Mouse (Mus musculus): ENCODE measurements around the gene Hoxa10. TPM values are rescaled to one million over a fixed set of nuclear protein-coding genes. Genes with fewer than 3 reads are reported as not detected.

The Hoxa10 gene
- total and polyA plus RNA-seq, 3 experiments: 0.05 TPM; not detected in 2

GRCm38 (mm10) chr6:52220865-52221310 is 19.8 kb downstream of the Hoxa10 start:
- Histone ChIP-seq H3K27me3 (ENCODE audit: insufficient read depth, low read length) (peaks cover 50% of the 10 kb centered on the region), H3K4me3 (ENCODE audit: low read depth, low read length) (no peak overlapping the region), H3K4me1 (ENCODE audit: insufficient read depth, low read depth, low read length) (peaks cover 10% of the 10 kb centered on the region), H3K36me3 (replicated peaks) (no peaks in the 10 kb centered on the region), H3K9me3 (replicated peaks) (peaks cover 9% of the 10 kb centered on the region)
- TF ChIP-seq CTCF (IDR thresholded peaks at IDR 0.05; ENCODE audit: low read depth, low read length) (no peak), GATA2 (IDR thresholded peaks at IDR 0.05; ENCODE audit: borderline replicate concordance, low read depth, low read length) (no peak), TAL1 (conservative IDR thresholded peaks at IDR 0.05; ENCODE audit: low read depth, low read length) (no peak), POLR2AphosphoS5 (IDR thresholded peaks at IDR 0.05; ENCODE audit: insufficient replicate concordance, low read depth, low read length) (no peak), GATA1 (IDR thresholded peaks at IDR 0.05; ENCODE audit: borderline replicate concordance, low read length) (no peak)
- no peak for ATAC-seq (ENCODE audit: extremely low read depth, insufficient number of reproducible peaks, low FRiP score, poor library complexity, severe bottlenecking)
- DNase-seq (ENCODE audit: low spot score): no peak

GRCm38 (mm10) chr6:52220003-52220864 is 20.4 kb downstream of the Hoxa10 start:
- DNase-seq (ENCODE audit: low spot score) (no peak), ATAC-seq (ENCODE audit: extremely low read depth, insufficient number of reproducible peaks, low FRiP score, poor library complexity, severe bottlenecking) (no peak)
- peaks cover 9% of the 10 kb centered on the region for H3K9me3 ChIP-seq (replicated peaks)
- no peaks in the 10 kb centered on the region for H3K36me3 ChIP-seq (replicated peaks)
- TF ChIP-seq CTCF (IDR thresholded peaks at IDR 0.05; ENCODE audit: low read depth, low read length): no peak
- TF ChIP-seq TAL1 (conservative IDR thresholded peaks at IDR 0.05; ENCODE audit: low read depth, low read length): no peak
- TF ChIP-seq GATA1 (IDR thresholded peaks at IDR 0.05; ENCODE audit: borderline replicate concordance, low read length): no peak
- no peak for TF ChIP-seq GATA2 (IDR thresholded peaks at IDR 0.05; ENCODE audit: borderline replicate concordance, low read depth, low read length)
- TF ChIP-seq POLR2AphosphoS5 (IDR thresholded peaks at IDR 0.05; ENCODE audit: insufficient replicate concordance, low read depth, low read length): no peak
- H3K4me1 ChIP-seq (ENCODE audit: insufficient read depth, low read depth, low read length): peaks cover 10% of the 10 kb centered on the region
- peaks cover 48% of the 10 kb centered on the region for H3K27me3 ChIP-seq (ENCODE audit: insufficient read depth, low read length)
- no peak overlapping the region for H3K4me3 ChIP-seq (ENCODE audit: low read depth, low read length)

GRCm38 (mm10) chr6:52219234-52219942 is 21.3 kb downstream of the Hoxa10 start:
- Histone ChIP-seq H3K27me3 (ENCODE audit: insufficient read depth, low read length) (peaks cover 42% of the 10 kb centered on the region), H3K9me3 (replicated peaks) (peaks cover 9% of the 10 kb centered on the region), H3K4me3 (ENCODE audit: low read depth, low read length) (no peak overlapping the region), H3K36me3 (replicated peaks) (no peaks in the 10 kb centered on the region), H3K4me1 (ENCODE audit: insufficient read depth, low read depth, low read length) (peaks cover 10% of the 10 kb centered on the region)
- TF ChIP-seq POLR2AphosphoS5 (IDR thresholded peaks at IDR 0.05; ENCODE audit: insufficient replicate concordance, low read depth, low read length) (no peak), GATA2 (IDR thresholded peaks at IDR 0.05; ENCODE audit: borderline replicate concordance, low read depth, low read length) (no peak), TAL1 (conservative IDR thresholded peaks at IDR 0.05; ENCODE audit: low read depth, low read length) (no peak), GATA1 (IDR thresholded peaks at IDR 0.05; ENCODE audit: borderline replicate concordance, low read length) (no peak), CTCF (IDR thresholded peaks at IDR 0.05; ENCODE audit: low read depth, low read length) (no peak)
- DNase-seq (ENCODE audit: low spot score) (no peak), ATAC-seq (ENCODE audit: extremely low read depth, insufficient number of reproducible peaks, low FRiP score, poor library complexity, severe bottlenecking) (no peak)

- no peak for TF ChIP-seq POLR2AphosphoS5 (IDR thresholded peaks at IDR 0.05; ENCODE audit: insufficient replicate concordance, low read depth, low read length)
- H3K36me3 ChIP-seq (replicated peaks): no peaks in the 10 kb centered on the region
- H3K27me3 ChIP-seq (ENCODE audit: insufficient read depth, low read length): peaks cover 36% of the 10 kb centered on the region
- ATAC-seq (ENCODE audit: extremely low read depth, insufficient number of reproducible peaks, low FRiP score, poor library complexity, severe bottlenecking): no peak
- peaks cover 10% of the 10 kb centered on the region for H3K4me1 ChIP-seq (ENCODE audit: insufficient read depth, low read depth, low read length)
- no peak overlapping the region for H3K4me3 ChIP-seq (ENCODE audit: low read depth, low read length)
- H3K9me3 ChIP-seq (replicated peaks): peaks cover 9% of the 10 kb centered on the region
- DNase-seq (ENCODE audit: low spot score): no peak
These were observed 21.9 kb downstream of the Hoxa10 start for GRCm38 (mm10) chr6:52218643-52219215.

- Histone ChIP-seq H3K36me3 (replicated peaks) (no peaks in the 10 kb centered on the region), H3K4me3 (ENCODE audit: low read depth, low read length) (no peak overlapping the region), H3K4me1 (ENCODE audit: insufficient read depth, low read depth, low read length) (peaks cover 10% of the 10 kb centered on the region), H3K27me3 (ENCODE audit: insufficient read depth, low read length) (peaks cover 42% of the 10 kb centered on the region), H3K9me3 (replicated peaks) (peaks cover 9% of the 10 kb centered on the region)
- DNase-seq (ENCODE audit: low spot score) (no peak), ATAC-seq (ENCODE audit: extremely low read depth, insufficient number of reproducible peaks, low FRiP score, poor library complexity, severe bottlenecking) (no peak)
- TF ChIP-seq POLR2AphosphoS5 (IDR thresholded peaks at IDR 0.05; ENCODE audit: insufficient replicate concordance, low read depth, low read length): no peak
- TF ChIP-seq CTCF (IDR thresholded peaks at IDR 0.05; ENCODE audit: low read depth, low read length): no peak
- no peak for TF ChIP-seq TAL1 (conservative IDR thresholded peaks at IDR 0.05; ENCODE audit: low read depth, low read length)
- TF ChIP-seq GATA1 (IDR thresholded peaks at IDR 0.05; ENCODE audit: borderline replicate concordance, low read length): no peak
These were observed 22.6 kb downstream of the Hoxa10 start for GRCm38 (mm10) chr6:52217895-52218642.

- Histone ChIP-seq H3K4me3 (ENCODE audit: low read depth, low read length) (no peak overlapping the region), H3K36me3 (replicated peaks) (no peaks in the 10 kb centered on the region), H3K27me3 (ENCODE audit: insufficient read depth, low read length) (peaks cover 44% of the 10 kb centered on the region), H3K4me1 (ENCODE audit: insufficient read depth, low read depth, low read length) (peaks cover 10% of the 10 kb centered on the region), H3K9me3 (replicated peaks) (peaks cover 9% of the 10 kb centered on the region)
- DNase-seq (ENCODE audit: low spot score) (no peak), ATAC-seq (ENCODE audit: extremely low read depth, insufficient number of reproducible peaks, low FRiP score, poor library complexity, severe bottlenecking) (no peak)
- no peak for TF ChIP-seq TAL1 (conservative IDR thresholded peaks at IDR 0.05; ENCODE audit: low read depth, low read length)
- no peak for TF ChIP-seq POLR2AphosphoS5 (IDR thresholded peaks at IDR 0.05; ENCODE audit: insufficient replicate concordance, low read depth, low read length)
- no peak for TF ChIP-seq CTCF (IDR thresholded peaks at IDR 0.05; ENCODE audit: low read depth, low read length)
- TF ChIP-seq GATA2 (IDR thresholded peaks at IDR 0.05; ENCODE audit: borderline replicate concordance, low read depth, low read length): no peak
- TF ChIP-seq GATA1 (IDR thresholded peaks at IDR 0.05; ENCODE audit: borderline replicate concordance, low read length): no peak
These were observed 23.2 kb downstream of the Hoxa10 start for GRCm38 (mm10) chr6:52217459-52217768.
